Mouse (Mus musculus) liver, postnatal 0 days (tissue): ENCODE results near the gene Sorl1.

Experiments
- CTCF ChIP-seq: sonication (generic); IDR thresholded peaks from 2 replicates; pipeline ENCODE4 v1.5.1; 2016; ENCODE audit warnings: antibody characterized with exemption, low read depth
- EP300 ChIP-seq: IDR thresholded peaks from 2 replicates; pipeline ENCODE4 v1.6.1; 2016; ENCODE audit warnings: antibody characterized with exemption, low read depth, mild to moderate bottlenecking

- TF ChIP-seq CTCF (no peak), EP300 (no peak)
Measured at GRCm38 (mm10) chr9:42092749-42093148, 31.3 kb downstream of the Sorl1 start.
